Mouse (Mus musculus): ENCODE measurements around the gene Pusl1. TPM values are rescaled to one million over a fixed set of nuclear protein-coding genes. Genes with fewer than 3 reads are reported as not detected.
A peak's percentile ranks its signal among the peaks of the same experiment; 100 is the strongest.

Pusl1 gene
- polyA plus RNA-seq, 1 experiment from 2014 or later = 25.4 TPM

DNA sequence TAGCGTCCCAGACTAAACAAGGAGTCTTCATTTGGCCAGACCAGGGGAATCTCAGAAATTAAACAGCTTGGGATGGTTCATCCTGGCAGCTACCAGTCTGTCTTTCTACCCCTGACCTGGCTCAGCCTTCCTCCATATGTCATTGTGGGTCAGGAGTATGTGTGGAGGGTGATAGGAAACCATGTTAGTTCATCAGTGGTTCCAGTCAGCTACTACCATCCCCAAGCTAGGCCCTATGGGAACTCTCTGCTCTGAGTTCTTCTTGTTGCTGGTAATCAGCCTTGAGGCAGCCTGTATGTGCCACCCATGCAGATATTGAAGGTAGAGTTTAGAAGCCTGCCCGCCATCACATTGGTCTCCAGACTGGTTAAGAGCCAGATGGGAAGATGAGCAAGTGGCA lies 6.7 kb upstream of the Pusl1 start:
- no peak overlapping the region for H3K9ac ChIP-seq
- DNase-seq = no peak
- H3K4me1 ChIP-seq (replicated peaks) = peaks cover 27% of the 10 kb centered on the region
- H3K27ac ChIP-seq = no peak overlapping the region
- no peaks in the 10 kb centered on the region for H3K9me3 ChIP-seq (replicated peaks)
- H3K4me2 ChIP-seq = no peak overlapping the region
- no peak for ATAC-seq (ENCODE audit: low read depth)
- WGBS (ENCODE audit: insufficient replicate concordance) = 82% methylated on average over 2 of the region's 2 CpGs
- peaks cover 72% of the 10 kb centered on the region for H3K36me3 ChIP-seq
- H3K27me3 ChIP-seq = no peaks in the 10 kb centered on the region
- no peak overlapping the region for H3K4me3 ChIP-seq (replicated peaks)

DNA sequence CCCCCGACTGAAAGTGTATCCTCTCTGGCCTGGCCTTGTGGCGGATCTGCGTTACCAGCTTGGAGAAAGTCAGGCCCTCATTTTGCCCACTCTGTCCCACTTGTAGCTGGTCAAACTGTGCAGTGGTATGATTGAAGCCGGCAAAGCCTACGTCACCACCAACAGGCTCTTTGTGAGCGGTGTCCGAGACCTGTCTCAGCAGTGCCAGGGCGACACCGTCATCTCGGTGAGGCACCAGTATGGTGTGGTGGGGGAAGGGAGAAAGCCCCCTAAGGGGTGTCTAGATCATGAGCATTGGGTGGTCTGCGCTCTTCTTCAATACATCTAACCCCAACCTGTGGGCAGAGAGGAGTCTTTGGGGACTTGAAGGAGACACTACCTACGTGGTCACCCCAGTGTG lies 4.9 kb upstream of the Pusl1 start:
- ATAC-seq (ENCODE audit: low read depth) = no peak
- no peak for DNase-seq
- no peak overlapping the region for H3K9ac ChIP-seq
- no peak overlapping the region for H3K4me2 ChIP-seq
- H3K9me3 ChIP-seq (replicated peaks) = no peaks in the 10 kb centered on the region
- peaks cover 54% of the 10 kb centered on the region for H3K36me3 ChIP-seq
- H3K27ac ChIP-seq = no peak overlapping the region
- no peaks in the 10 kb centered on the region for H3K27me3 ChIP-seq
- H3K4me1 ChIP-seq (replicated peaks) = peaks cover 36% of the 10 kb centered on the region
- WGBS (ENCODE audit: insufficient replicate concordance) = 90% methylated on average over 12 of the region's 12 CpGs
- no peak overlapping the region for H3K4me3 ChIP-seq (replicated peaks)

DNA sequence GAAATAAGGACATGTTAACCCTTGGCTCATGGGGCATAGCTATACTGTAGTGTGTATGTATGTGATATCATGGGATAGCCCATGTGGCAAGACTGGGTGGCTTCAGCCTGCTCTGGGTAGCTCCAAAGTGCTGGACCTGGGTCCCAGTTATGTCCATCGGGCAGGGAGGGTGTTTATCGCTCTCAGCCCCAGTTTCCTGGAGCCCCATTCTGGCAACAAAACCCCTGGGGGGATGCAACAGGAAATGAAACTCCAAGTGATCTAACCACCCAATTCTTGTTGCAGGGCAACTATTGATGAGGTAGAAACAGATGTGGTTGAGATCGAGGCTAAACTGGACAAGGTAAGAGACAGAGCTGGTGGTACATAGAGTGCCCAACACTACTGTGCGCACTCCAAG lies 4.2 kb upstream of the Pusl1 start:
- ATAC-seq (ENCODE audit: low read depth) (no peak), DNase-seq (no peak)
- Histone ChIP-seq H3K27ac (no peak overlapping the region), H3K4me1 (replicated peaks) (peaks cover 43% of the 10 kb centered on the region), H3K9ac (no peak overlapping the region), H3K4me3 (replicated peaks) (no peak overlapping the region), H3K27me3 (no peaks in the 10 kb centered on the region), H3K9me3 (replicated peaks) (no peaks in the 10 kb centered on the region), H3K4me2 (no peak overlapping the region), H3K36me3 (peaks cover 47% of the 10 kb centered on the region)
- WGBS (ENCODE audit: insufficient replicate concordance) = 75% methylated on average over 4 of the region's 4 CpGs

GRCm38 (mm10) chr4:155895216-155895615 lies 3.6 kb upstream of the Pusl1 start:
- H3K36me3 ChIP-seq = peaks cover 43% of the 10 kb centered on the region
- no peaks in the 10 kb centered on the region for H3K9me3 ChIP-seq (replicated peaks)
- 74% methylated on average over 6 of the region's 6 CpGs for whole genome bisulfite sequencing (ENCODE audit: insufficient replicate concordance)
- H3K9ac ChIP-seq = peak overlapping the region; percentile 95; the same call in 1 of the 2 replicates
- H3K27me3 ChIP-seq = no peaks in the 10 kb centered on the region
- 0 out of 2 replicates have a peak overlapping the region, but pooled peaks have one; percentile 95 for H3K4me3 ChIP-seq (replicated peaks)
- DNase-seq (no peak), ATAC-seq (ENCODE audit: low read depth) (no peak)
- H3K4me1 ChIP-seq (replicated peaks) = peaks cover 49% of the 10 kb centered on the region
- 0 out of 2 replicates have a peak overlapping the region, but pooled peaks have one; percentile 97 for H3K27ac ChIP-seq
- peak overlapping the region; percentile 100 for H3K4me2 ChIP-seq

DNA sequence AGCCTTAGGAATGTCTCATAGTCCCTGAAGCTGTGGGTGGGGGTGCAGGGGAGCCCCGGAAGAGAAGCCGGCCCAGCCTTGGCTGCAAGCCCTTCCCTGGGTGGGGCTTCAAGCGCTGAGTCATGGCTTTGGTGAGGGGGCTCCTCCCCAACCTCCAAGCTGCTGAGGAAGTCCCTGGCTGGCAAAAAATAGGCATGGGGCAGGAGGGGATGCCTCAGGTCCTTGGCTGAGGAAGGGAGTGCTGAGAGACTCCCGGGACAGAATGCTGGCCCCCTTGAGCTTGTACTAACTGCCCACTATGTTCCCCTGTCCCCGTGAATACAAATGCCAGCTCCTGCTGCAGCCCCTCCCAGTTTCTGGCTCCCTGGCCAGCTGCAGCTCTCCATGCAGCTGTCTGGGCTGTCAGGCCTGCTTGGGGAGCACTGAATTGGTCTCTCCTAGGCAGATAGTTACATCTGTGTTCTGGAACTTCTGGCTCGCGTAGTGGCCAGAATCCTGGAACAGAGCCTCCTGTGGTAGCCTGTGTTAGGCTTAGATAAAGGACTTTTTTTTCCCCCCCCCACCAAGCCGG lies 2.8 kb upstream of the Pusl1 start:
- peaks cover 57% of the 10 kb centered on the region for H3K4me1 ChIP-seq (replicated peaks)
- peak; percentile 72 for DNase-seq
- peak; percentile 57 for ATAC-seq (ENCODE audit: low read depth)
- WGBS (ENCODE audit: insufficient replicate concordance) = 7% methylated on average over 8 of the region's 8 CpGs
- peak overlapping the region; percentile 100 for H3K4me2 ChIP-seq
- peaks cover 43% of the 10 kb centered on the region for H3K36me3 ChIP-seq
- H3K9me3 ChIP-seq (replicated peaks) = no peaks in the 10 kb centered on the region
- H3K4me3 ChIP-seq (replicated peaks) = peak overlapping the region; percentile 95
- peak overlapping the region; percentile 97 for H3K27ac ChIP-seq
- H3K27me3 ChIP-seq = no peaks in the 10 kb centered on the region
- peak overlapping the region; percentile 95 for H3K9ac ChIP-seq

GRCm38 (mm10) chr4:155893212-155893690 lies 1.7 kb upstream of the Pusl1 start:
- Histone ChIP-seq H3K9ac (peak overlapping the region; percentile 95), H3K27ac (peak overlapping the region; percentile 97), H3K27me3 (no peaks in the 10 kb centered on the region), H3K4me3 (replicated peaks) (peak overlapping the region; percentile 95), H3K36me3 (peaks cover 43% of the 10 kb centered on the region), H3K4me2 (peak overlapping the region; percentile 100), H3K9me3 (replicated peaks) (no peaks in the 10 kb centered on the region), H3K4me1 (replicated peaks) (peaks cover 58% of the 10 kb centered on the region)
- DNase-seq = no peak
- WGBS (ENCODE audit: insufficient replicate concordance) = 68% methylated on average over 8 of the region's 8 CpGs
- ATAC-seq (ENCODE audit: low read depth) = no peak

DNA sequence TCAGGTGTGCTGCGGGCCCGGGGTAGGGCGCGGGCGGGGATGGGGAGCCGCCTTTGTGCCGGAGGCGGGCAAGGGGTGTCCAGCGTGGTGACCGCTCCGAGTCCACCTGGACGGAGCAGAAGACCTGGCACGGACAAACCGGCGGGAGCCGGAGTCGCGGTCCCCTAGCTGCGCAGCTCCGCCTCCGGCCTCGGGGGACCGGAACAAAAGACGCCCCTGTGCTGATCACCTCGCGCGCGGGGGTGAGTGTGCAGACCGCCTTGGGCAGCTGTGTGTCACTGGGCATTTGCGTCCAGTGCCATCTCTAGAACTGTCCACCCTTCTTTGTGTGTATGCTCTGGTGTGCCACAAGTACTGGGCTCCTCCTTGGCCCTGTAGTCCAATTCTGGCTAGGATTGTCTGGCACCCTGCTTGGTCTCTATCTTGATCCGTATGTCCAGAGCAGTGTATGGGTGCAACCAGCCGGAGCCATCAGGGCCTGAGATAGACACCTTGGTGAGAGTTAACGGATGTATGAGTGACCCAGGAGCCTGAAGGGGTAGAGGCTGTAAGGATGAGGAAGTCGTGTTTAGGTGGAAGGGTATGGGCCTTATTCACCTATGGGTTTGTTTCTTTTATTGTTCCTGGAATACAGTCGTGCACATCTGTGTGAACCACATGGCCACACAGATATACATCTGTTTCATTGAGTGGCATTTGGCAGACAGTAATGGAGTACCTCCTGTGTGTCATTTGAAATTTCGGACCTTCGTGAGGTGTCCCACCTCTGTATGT lies 1.0 kb upstream of the Pusl1 start:
- Histone ChIP-seq H3K27me3 (no peaks in the 10 kb centered on the region), H3K27ac (peak overlapping the region; percentile 97), H3K36me3 (peaks cover 45% of the 10 kb centered on the region), H3K9me3 (replicated peaks) (no peaks in the 10 kb centered on the region), H3K4me2 (peak overlapping the region; percentile 100), H3K4me1 (replicated peaks) (peaks cover 58% of the 10 kb centered on the region), H3K4me3 (replicated peaks) (peak overlapping the region; percentile 95), H3K9ac (peak overlapping the region; percentile 95)
- 5% methylated on average over 37 of the region's 37 CpGs for WGBS (ENCODE audit: insufficient replicate concordance)
- DNase-seq (peak; percentile 39), ATAC-seq (ENCODE audit: low read depth) (peak; percentile 33)

GRCm38 (mm10) chr4:155892017-155892416 lies 436 bp upstream of the Pusl1 start:
- Histone ChIP-seq H3K4me3 (replicated peaks) (peak overlapping the region; percentile 95), H3K4me1 (replicated peaks) (peaks cover 58% of the 10 kb centered on the region), H3K9me3 (replicated peaks) (no peaks in the 10 kb centered on the region), H3K36me3 (peaks cover 48% of the 10 kb centered on the region), H3K4me2 (peak overlapping the region; percentile 100), H3K27me3 (no peaks in the 10 kb centered on the region), H3K27ac (peak overlapping the region; percentile 97), H3K9ac (peak overlapping the region; percentile 95)
- ATAC-seq (ENCODE audit: low read depth) = peak; percentile 88
- peak; percentile 76 for DNase-seq
- WGBS (ENCODE audit: insufficient replicate concordance) = under 1% methylated on average over 49 of the region's 56 CpGs

- peak overlapping the region; percentile 95 for H3K4me3 ChIP-seq (replicated peaks)
- peak overlapping the region; percentile 50; the same call in 1 of the 2 replicates for H3K27ac ChIP-seq
- under 1% methylated on average over 34 of the region's 34 CpGs for WGBS (ENCODE audit: insufficient replicate concordance)
- DNase-seq (no peak), ATAC-seq (ENCODE audit: low read depth) (no peak)
- peaks cover 58% of the 10 kb centered on the region for H3K4me1 ChIP-seq (replicated peaks)
- H3K27me3 ChIP-seq = no peaks in the 10 kb centered on the region
- peak overlapping the region; percentile 95 for H3K9ac ChIP-seq
- peak overlapping the region; percentile 100 for H3K4me2 ChIP-seq
- H3K36me3 ChIP-seq = peaks cover 48% of the 10 kb centered on the region
- no peaks in the 10 kb centered on the region for H3K9me3 ChIP-seq (replicated peaks)
Observed at GRCm38 (mm10) chr4:155891011-155891471, 540 bp downstream of the Pusl1 start.

DNA sequence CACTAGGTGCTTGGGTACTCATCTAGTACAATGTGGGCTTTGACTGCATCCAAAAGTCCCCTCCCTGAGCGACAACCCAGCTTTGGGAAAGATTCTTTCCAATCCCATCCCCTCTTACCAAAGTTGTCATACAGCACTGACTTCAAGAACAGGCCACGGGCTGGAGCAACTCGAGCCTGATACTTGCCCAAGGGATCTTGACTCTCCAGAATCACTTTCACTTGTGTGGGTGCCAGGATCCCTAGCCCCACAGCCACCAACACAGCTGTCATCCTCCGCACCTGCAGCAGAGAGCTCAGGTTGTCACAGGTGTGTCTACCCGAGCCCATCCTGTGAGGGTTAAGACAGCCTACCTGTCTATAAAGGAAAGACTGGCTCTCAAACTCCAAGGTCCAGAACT lies 2.3 kb downstream of the Pusl1 start:
- Histone ChIP-seq H3K4me1 (replicated peaks) (peaks cover 41% of the 10 kb centered on the region), H3K27me3 (no peaks in the 10 kb centered on the region), H3K36me3 (peaks cover 57% of the 10 kb centered on the region), H3K27ac (no peak overlapping the region), H3K9ac (no peak overlapping the region), H3K4me3 (replicated peaks) (no peak overlapping the region), H3K9me3 (replicated peaks) (no peaks in the 10 kb centered on the region), H3K4me2 (no peak overlapping the region)
- DNase-seq (no peak), ATAC-seq (ENCODE audit: low read depth) (no peak)
- 76% methylated on average over 5 of the region's 5 CpGs for WGBS (ENCODE audit: insufficient replicate concordance)

GRCm38 (mm10) chr4:155888181-155888580 lies 3.4 kb downstream of the Pusl1 start:
- no peaks in the 10 kb centered on the region for H3K9me3 ChIP-seq (replicated peaks)
- no peak overlapping the region for H3K9ac ChIP-seq
- no peak for ATAC-seq (ENCODE audit: low read depth)
- H3K36me3 ChIP-seq = peaks cover 61% of the 10 kb centered on the region
- 87% methylated on average over 9 of the region's 9 CpGs for WGBS (ENCODE audit: insufficient replicate concordance)
- DNase-seq = no peak
- H3K4me2 ChIP-seq = no peak overlapping the region
- peaks cover 30% of the 10 kb centered on the region for H3K4me1 ChIP-seq (replicated peaks)
- no peak overlapping the region for H3K27ac ChIP-seq
- no peak overlapping the region for H3K4me3 ChIP-seq (replicated peaks)
- H3K27me3 ChIP-seq = no peaks in the 10 kb centered on the region

Measured in liver, embryonic 13.5 days (tissue).